Comparison of ENCODE assay signal across 11 mouse cellular contexts in genomic region chr7:99837358-99838071, GRCm38 (mm10). TPM values are rescaled to one million over a fixed set of nuclear protein-coding genes. Genes with fewer than 3 reads are reported as not detected.
DNase-seq lines count a peak whose midpoint lies in the region; ATAC-seq and TF ChIP-seq lines count a peak whose summit lies in the region.
"Had no signal": no experiment of that assay in that cellular context is flagged by ENCODE, and none has a peak within 500 bp of the region (broad histone marks: within the 10 kb centered on the region; RNA-seq: fewer than 3 reads in every experiment).

No protein-coding gene starts in this region.

- peaks cover 28% of the 10 kb centered on the region for H3K36me3 ChIP-seq in heart, embryonic 15.5 days
- H3K36me3 ChIP-seq in heart, adult 2 months (ENCODE audit: control insufficient read depth, insufficient read depth, low read length): peaks cover 3% of the 10 kb centered on the region
- peaks cover 19% of the 10 kb centered on the region for H3K36me3 ChIP-seq in lung, embryonic 16.5 days (ENCODE audit: control insufficient read depth, insufficient read depth, low read length)

- no peak overlapping the region for H3K4me2 ChIP-seq in heart, embryonic 15.5 days
- no peak overlapping the region for H3K4me2 ChIP-seq in lung, embryonic 16.5 days (ENCODE audit: low read depth, low read length)

- H3K27ac ChIP-seq in heart, embryonic 15.5 days: peak overlapping the region; percentile 71
- H3K27ac ChIP-seq in heart, adult 2 months: no peak overlapping the region
- peak overlapping the region; percentile 94 for H3K27ac ChIP-seq in lung, embryonic 16.5 days (ENCODE audit: low read length)

- 38% methylated on average over 6 of the region's 6 CpGs for WGBS in heart, embryonic 15.5 days
- WGBS in heart, adult 2 months: 60% methylated on average over 6 of the region's 6 CpGs
- WGBS in lung, embryonic 16.5 days: 46% methylated on average over 6 of the region's 6 CpGs

- H3K27me3 ChIP-seq in heart, embryonic 15.5 days: no peaks in the 10 kb centered on the region
- H3K27me3 ChIP-seq in heart, adult 2 months (ENCODE audit: control insufficient read depth, insufficient read depth, low read length): no peaks in the 10 kb centered on the region
- no peaks in the 10 kb centered on the region for H3K27me3 ChIP-seq in lung, embryonic 16.5 days (ENCODE audit: control insufficient read depth, insufficient read depth, low read depth, low read length)

- no peak for TF ChIP-seq EP300 in heart, adult 2 months (IDR thresholded peaks at IDR 0.05; ENCODE audit: insufficient read depth, low read depth, low read length)

- no peak overlapping the region for H3K9ac ChIP-seq in heart, embryonic 15.5 days
- H3K9ac ChIP-seq in heart, adult 2 months (ENCODE audit: low read depth, low read length): no peak overlapping the region
- H3K9ac ChIP-seq in lung, embryonic 16.5 days (ENCODE audit: low read length): 0 out of 2 replicates have a peak overlapping the region, but pooled peaks have one; percentile 18

- TF ChIP-seq POLR2A in heart, adult 2 months (IDR thresholded peaks at IDR 0.05; ENCODE audit: insufficient read depth, low read depth, low read length): no peak

- no peak overlapping the region for H3K4me3 ChIP-seq in heart, embryonic 15.5 days
- no peak overlapping the region for H3K4me3 ChIP-seq in heart, adult 2 months
- no peak overlapping the region for H3K4me3 ChIP-seq in lung, embryonic 16.5 days (ENCODE audit: low read length)
- H3K4me3 ChIP-seq: erythroblast, embryonic 14.5 days had no signal

- no peaks in the 10 kb centered on the region for H3K79me2 ChIP-seq in heart, adult 2 months (replicated peaks; ENCODE audit: control insufficient read depth, insufficient read depth, low read length)

- no peak for TF ChIP-seq CTCF in heart, adult 2 months (IDR thresholded peaks at IDR 0.05)

- H3K9me3 ChIP-seq in heart, embryonic 15.5 days (replicated peaks): no peaks in the 10 kb centered on the region
- no peaks in the 10 kb centered on the region for H3K9me3 ChIP-seq in lung, embryonic 16.5 days (ENCODE audit: control insufficient read depth, low read length)

- no peak for DNase-seq in heart, adult 2 months
- DNase-seq in lung, postnatal 14 days: no peak
- DNase-seq in lung, postnatal 10 days: peak; percentile 22
- no peak for DNase-seq in adrenal gland, postnatal 25 days
- DNase-seq in cerebellum, adult 11-12 months: no peak
- DNase-seq: cerebellum, adult 18-20 months; kidney, adult 18-20 months had no signal

- 0 out of 2 replicates have a peak, but pooled peaks have one; percentile 40 for ATAC-seq in heart, embryonic 15.5 days (replicated peaks; ENCODE audit: insufficient number of reproducible peaks, insufficient read depth, low FRiP score, low read depth)
- ATAC-seq in lung, embryonic 16.5 days (ENCODE audit: low read depth): peak; percentile 87
- ATAC-seq: CD4-positive, CD25-positive, alpha-beta regulatory T cell, adult 4 months had no signal

- intact Hi-C loops in heart, adult 2 months (cut with DNase I): no loop called here

- H3K4me1 ChIP-seq in heart, embryonic 15.5 days (replicated peaks): peaks cover 16% of the 10 kb centered on the region
- H3K4me1 ChIP-seq in heart, adult 2 months (ENCODE audit: control insufficient read depth, insufficient read depth, low read length): no peaks in the 10 kb centered on the region
- H3K4me1 ChIP-seq in lung, embryonic 16.5 days (replicated peaks; ENCODE audit: control insufficient read depth, insufficient read depth, low read length): peaks cover 17% of the 10 kb centered on the region

RNA-seq across cellular contexts. Expression of gene Neu3, which starts 9.3 kb away (rescaled TPM):
- 3.3 and 4.5 TPM in 2 replicates for polyA plus RNA-seq in heart, embryonic 15.5 days (2015; fragmentation: Nextera tagmentation; extraction: Ambion mirVana)
- total RNA-seq in heart, adult 2 months (2021): 1 to 10 TPM; 4.2 to 4.5 TPM
- 3.1 and 5.8 TPM in 2 replicates for polyA plus RNA-seq in heart, adult 2 months (2012; rRNA removed)
- polyA plus RNA-seq in lung, embryonic 16.5 days (2015; fragmentation: Nextera tagmentation; extraction: Ambion mirVana): 6.8 and 9.0 TPM in 2 replicates
- 1.6 and 2.7 TPM in 2 replicates for total RNA-seq in adrenal gland, postnatal 25 days (2021)

RNA-seq across cellular contexts. Expression of gene Xrra1, which starts 21.4 kb away (rescaled TPM):
- polyA plus RNA-seq in heart, embryonic 15.5 days (2015; fragmentation: Nextera tagmentation; extraction: Ambion mirVana): 0.08 and 0.23 TPM in 2 replicates
- under 1 TPM in 1 of 2 experiments, not detected in 1; 0.10 TPM for total RNA-seq in heart, adult 2 months (2021)
- polyA plus RNA-seq in heart, adult 2 months (2012; rRNA removed): 0.14 TPM in 1 of 2 replicates, not detected in the other
- polyA plus RNA-seq in lung, embryonic 16.5 days (2015; fragmentation: Nextera tagmentation; extraction: Ambion mirVana): 0.28 and 0.54 TPM in 2 replicates
- 2.9 and 6.4 TPM in 2 replicates for total RNA-seq in adrenal gland, postnatal 25 days (2021)

RNA-seq across cellular contexts. Expression of gene Spcs2, which starts 25.7 kb away (rescaled TPM):
- 188 and 201 TPM in 2 replicates for polyA plus RNA-seq in heart, embryonic 15.5 days (2015; fragmentation: Nextera tagmentation; extraction: Ambion mirVana)
- 10 to 100 TPM; 58.8 to 60.9 TPM for total RNA-seq in heart, adult 2 months (2021)
- polyA plus RNA-seq in heart, adult 2 months (2012; rRNA removed): 21.0 and 40.0 TPM in 2 replicates
- polyA plus RNA-seq in lung, embryonic 16.5 days (2015; fragmentation: Nextera tagmentation; extraction: Ambion mirVana): 397 and 399 TPM in 2 replicates
- 156 and 170 TPM in 2 replicates for total RNA-seq in adrenal gland, postnatal 25 days (2021)
